Mouse (Mus musculus): Measurements from ENCODE around the gene Gm45140. TPM values are rescaled to one million over a fixed set of nuclear protein-coding genes. Genes with fewer than 3 reads are reported as not detected.

Gene Gm45140
- polyA plus RNA-seq, 3 experiments from 2014 or later = 3.6 to 6.6 (median 4.6) TPM

Other genes with a start within 250 kb of the Gm45140 start
- gene Prokr1, start 245.1 kb downstream of the Gm45140 start, polyA plus RNA-seq (2017; shearing (Covaris generic)) = not detected
- 1 to 10 TPM; 4.3 to 5.4 (median 4.8) TPM for gene Aplf, start 163.6 kb downstream of the Gm45140 start, polyA plus RNA-seq (2017; shearing (Covaris generic))
- under 1 TPM in 2 of 3 experiments, not detected in 1; 0.30 to 0.87 TPM for gene Efcc1, start 104.9 kb downstream of the Gm45140 start, polyA plus RNA-seq (2017; shearing (Covaris generic))
- under 1 TPM in 1 of 3 experiments, not detected in 2; 0.41 TPM for gene Gp9, start 57.7 kb downstream of the Gm45140 start, polyA plus RNA-seq (2017; shearing (Covaris generic))
- 10 to 100 TPM; 11.1 to 18.7 (median 15.7) TPM for gene Rab43, start 23.6 kb downstream of the Gm45140 start, polyA plus RNA-seq (2017; shearing (Covaris generic))
- 100 to 1,000 TPM in 1 of 3 experiments, 10 to 100 TPM in 2; 84.1 to 102 (median 98.9) TPM for gene Isy1, start 3.0 kb upstream of the Gm45140 start, polyA plus RNA-seq (2017; shearing (Covaris generic))
- gene Cnbp, start 15.3 kb upstream of the Gm45140 start, polyA plus RNA-seq (2017; shearing (Covaris generic)) = 1,000 to 10,000 TPM in 2 of 3 experiments, 100 to 1,000 TPM in 1; 888 to 1,186 (median 1,089) TPM
- gene Copg1, start 52.0 kb upstream of the Gm45140 start, polyA plus RNA-seq (2017; shearing (Covaris generic)) = 100 to 1,000 TPM in 1 of 3 experiments, 10 to 100 TPM in 2; 63.1 to 108 (median 84.1) TPM
- 10 to 100 TPM; 45.1 to 53.4 (median 49.3) TPM for gene Hmces, start 78.1 kb upstream of the Gm45140 start, polyA plus RNA-seq (2017; shearing (Covaris generic))
- gene H1fx, start 145.8 kb upstream of the Gm45140 start, polyA plus RNA-seq (2017; shearing (Covaris generic)) = not detected
- gene Rab7, start 209.5 kb upstream of the Gm45140 start, polyA plus RNA-seq (2017; shearing (Covaris generic)) = 100 to 1,000 TPM; 271 to 323 (median 302) TPM
- gene Rpn1, start 248.7 kb upstream of the Gm45140 start, polyA plus RNA-seq (2017; shearing (Covaris generic)) = 100 to 1,000 TPM in 2 of 3 experiments, 10 to 100 TPM in 1; 82.7 to 138 (median 128) TPM